Mouse (Mus musculus): ENCODE measurements around the gene Trpm3. TPM values are rescaled to one million over a fixed set of nuclear protein-coding genes. Genes with fewer than 3 reads are reported as not detected.
"Not testable (repeated sequence)": the region's sequence is repeated elsewhere in the genome, so short reads cannot be mapped to it uniquely, and the experiment has no call there.

Trpm3 gene
- polyA plus RNA-seq, 1 experiment from 2014 or later = 0.91 TPM

DNA sequence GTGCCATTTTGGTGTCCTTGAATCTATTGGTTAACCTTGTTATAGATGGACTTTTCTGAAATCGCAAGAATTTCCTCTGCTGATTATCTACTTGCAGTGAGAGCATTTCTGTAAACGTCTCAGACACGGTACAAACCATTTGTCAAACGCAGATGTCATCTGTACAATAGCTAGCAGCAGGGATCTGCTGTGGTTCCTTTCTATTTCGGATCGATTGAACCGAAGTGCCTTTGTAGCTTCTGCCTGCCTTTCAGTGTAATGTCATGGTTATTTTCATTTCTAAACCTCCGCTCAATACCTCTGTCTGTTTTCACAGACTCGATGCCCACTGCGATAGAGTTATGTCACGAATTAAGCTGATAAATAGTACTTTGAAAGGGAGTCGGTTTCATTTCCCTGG, 708.9 kb downstream of the Trpm3 start:
- no peak for ATAC-seq (replicated peaks; ENCODE audit: extremely low read depth, insufficient read depth, low FRiP score)
- H3K36me3 ChIP-seq (ENCODE audit: control insufficient read depth, insufficient read depth) = no peaks in the 10 kb centered on the region
- no peak overlapping the region for H3K27ac ChIP-seq (ENCODE audit: low read length)
- no peak overlapping the region for H3K4me3 ChIP-seq (ENCODE audit: low read length)
- no peaks in the 10 kb centered on the region for H3K4me1 ChIP-seq (ENCODE audit: control insufficient read depth, insufficient read depth, low read length)
- no peaks in the 10 kb centered on the region for H3K27me3 ChIP-seq (ENCODE audit: control insufficient read depth, insufficient read depth, low read length)
- 71% methylated on average over 12 of the region's 12 CpGs for WGBS
- H3K4me2 ChIP-seq (ENCODE audit: low read depth, low read length) = no peak overlapping the region
- no peaks in the 10 kb centered on the region for H3K9me3 ChIP-seq (replicated peaks; ENCODE audit: control insufficient read depth, low read length)
- no peak overlapping the region for H3K9ac ChIP-seq (ENCODE audit: low read length)

DNA sequence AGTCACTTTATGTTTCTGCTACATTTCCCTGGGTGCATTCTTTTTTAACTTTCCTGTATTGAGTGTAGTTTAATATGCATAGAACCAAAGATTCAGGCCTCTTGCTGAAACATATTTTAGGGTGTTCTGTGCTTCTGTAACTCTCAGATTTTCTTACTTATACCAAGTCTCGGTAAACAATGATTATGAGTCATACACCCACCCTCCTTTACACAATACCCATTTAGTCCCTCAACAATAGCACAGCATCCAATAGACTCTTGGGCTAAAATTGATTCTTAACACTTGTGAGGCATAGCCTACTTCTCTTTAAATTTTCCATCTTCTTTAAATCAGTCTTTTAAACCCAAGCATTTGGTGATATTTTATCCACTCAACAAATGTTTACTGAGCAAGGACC, 709.4 kb downstream of the Trpm3 start:
- H3K27ac ChIP-seq (ENCODE audit: low read length) = no peak overlapping the region
- 68% methylated on average over 1 of the region's 1 CpGs for WGBS
- H3K4me1 ChIP-seq (ENCODE audit: control insufficient read depth, insufficient read depth, low read length) = no peaks in the 10 kb centered on the region

DNA sequence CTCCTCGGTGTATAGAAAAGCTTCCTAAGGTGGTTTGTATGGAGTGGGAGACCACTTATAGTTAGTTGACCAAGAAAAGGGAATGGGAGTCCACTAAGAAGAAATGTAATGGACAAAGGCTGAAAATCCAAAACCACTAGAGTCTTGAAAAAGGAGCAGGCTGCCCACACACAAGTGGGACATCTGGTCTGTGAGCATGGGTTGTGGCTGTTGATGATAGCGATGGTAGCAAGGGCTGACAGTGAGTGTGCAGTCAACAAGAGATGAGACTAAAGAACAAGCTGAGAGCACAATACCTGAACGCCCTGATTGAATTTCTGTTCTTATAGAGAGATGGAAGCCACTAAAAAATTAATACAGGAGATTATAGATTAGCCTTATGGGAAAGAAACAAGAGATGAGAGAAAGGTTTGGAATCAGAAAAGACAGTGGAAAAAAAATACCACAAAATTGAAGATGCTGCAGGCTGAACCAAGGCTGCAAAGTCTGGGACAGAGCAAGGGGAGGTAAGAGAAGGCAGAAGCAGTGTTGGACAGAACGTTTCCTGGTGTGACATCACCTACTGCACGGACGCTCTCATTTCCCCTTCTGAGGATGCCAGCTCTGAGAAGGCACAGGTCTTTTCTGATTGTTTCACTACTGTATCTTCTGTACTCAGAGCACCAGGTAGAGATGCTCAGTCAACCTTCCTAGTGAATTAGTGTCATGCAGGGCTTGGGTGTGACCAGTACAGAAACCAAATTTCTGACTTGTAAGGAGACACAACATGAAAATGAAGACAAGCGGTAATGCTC, 710.1 kb downstream of the Trpm3 start:
- 73% methylated on average over 7 of the region's 7 CpGs for WGBS
- no peak for ATAC-seq (replicated peaks; ENCODE audit: extremely low read depth, insufficient read depth, low FRiP score)
- Histone ChIP-seq H3K4me2 (ENCODE audit: low read depth, low read length) (no peak overlapping the region), H3K4me1 (ENCODE audit: control insufficient read depth, insufficient read depth, low read length) (no peaks in the 10 kb centered on the region), H3K27ac (ENCODE audit: low read length) (no peak overlapping the region), H3K4me3 (ENCODE audit: low read length) (no peak overlapping the region), H3K36me3 (ENCODE audit: control insufficient read depth, insufficient read depth) (no peaks in the 10 kb centered on the region), H3K9me3 (replicated peaks; ENCODE audit: control insufficient read depth, low read length) (no peaks in the 10 kb centered on the region), H3K27me3 (ENCODE audit: control insufficient read depth, insufficient read depth, low read length) (no peaks in the 10 kb centered on the region), H3K9ac (ENCODE audit: low read length) (no peak overlapping the region)

More for the DNA sequence above, 709.4 kb downstream of the Trpm3 start:
- no peak overlapping the region for H3K9ac ChIP-seq (ENCODE audit: low read length)
- no peak overlapping the region for H3K4me2 ChIP-seq (ENCODE audit: low read depth, low read length)
- no peaks in the 10 kb centered on the region for H3K27me3 ChIP-seq (ENCODE audit: control insufficient read depth, insufficient read depth, low read length)
- ATAC-seq (replicated peaks; ENCODE audit: extremely low read depth, insufficient read depth, low FRiP score) = no peak
- H3K9me3 ChIP-seq (replicated peaks; ENCODE audit: control insufficient read depth, low read length) = no peaks in the 10 kb centered on the region
- no peaks in the 10 kb centered on the region for H3K36me3 ChIP-seq (ENCODE audit: control insufficient read depth, insufficient read depth)
- H3K4me3 ChIP-seq (ENCODE audit: low read length) = no peak overlapping the region

DNA sequence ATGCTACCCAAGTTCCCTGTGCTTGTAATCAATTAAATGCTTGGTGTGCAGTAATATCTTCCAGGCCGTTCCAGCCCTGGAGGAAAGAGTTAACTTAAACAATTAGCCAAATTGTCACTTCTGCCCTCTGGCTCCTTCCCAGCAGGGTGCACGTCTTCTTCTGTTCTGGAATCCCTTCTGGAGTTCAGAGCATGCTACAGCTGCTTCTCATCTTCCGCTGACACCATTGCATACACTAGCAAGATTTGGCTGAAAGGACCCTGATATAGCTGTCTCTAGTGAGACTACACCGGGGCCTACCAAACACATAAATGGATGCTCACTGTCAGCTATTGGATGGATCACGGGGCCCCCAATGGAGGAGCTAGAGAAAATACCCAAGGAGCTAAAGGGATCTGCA, 712.6 kb downstream of the Trpm3 start:
- ATAC-seq (replicated peaks; ENCODE audit: extremely low read depth, insufficient read depth, low FRiP score); H3K4me1 ChIP-seq (ENCODE audit: control insufficient read depth, insufficient read depth, low read length); H3K36me3 ChIP-seq (ENCODE audit: control insufficient read depth, insufficient read depth); H3K9ac ChIP-seq (ENCODE audit: low read length); H3K4me3 ChIP-seq (ENCODE audit: low read length); H3K4me2 ChIP-seq (ENCODE audit: low read depth, low read length); H3K27ac ChIP-seq (ENCODE audit: low read length); H3K9me3 ChIP-seq (replicated peaks; ENCODE audit: control insufficient read depth, low read length); H3K27me3 ChIP-seq (ENCODE audit: control insufficient read depth, insufficient read depth, low read length): not testable (repeated sequence)
- 66% methylated on average over 5 of the region's 5 CpGs for WGBS

DNA sequence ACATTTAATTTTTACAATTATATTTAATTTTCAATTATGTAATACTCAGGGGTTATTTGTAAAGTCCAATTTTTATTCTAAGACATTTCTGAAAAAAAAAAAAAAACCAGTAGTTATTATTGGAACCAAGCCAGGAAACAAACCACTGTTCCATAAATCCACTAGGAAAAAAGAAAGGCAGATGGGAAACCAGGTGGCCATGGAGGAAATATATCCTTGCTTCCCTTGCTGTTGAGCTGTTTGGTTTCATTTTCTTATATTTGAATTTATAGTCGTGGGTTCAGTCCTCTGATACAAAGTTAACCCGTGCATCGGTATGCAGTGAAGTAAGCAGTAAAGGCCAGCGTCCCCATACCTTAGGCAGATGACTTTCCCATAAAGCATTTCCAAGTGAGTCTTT, 720.8 kb downstream of the Trpm3 start:
- H3K9ac ChIP-seq (ENCODE audit: low read length) = no peak overlapping the region
- no peaks in the 10 kb centered on the region for H3K4me1 ChIP-seq (ENCODE audit: control insufficient read depth, insufficient read depth, low read length)
- no peak overlapping the region for H3K4me2 ChIP-seq (ENCODE audit: low read depth, low read length)
- 85% methylated on average over 4 of the region's 4 CpGs for WGBS
- H3K27me3 ChIP-seq (ENCODE audit: control insufficient read depth, insufficient read depth, low read length) = no peaks in the 10 kb centered on the region
- no peaks in the 10 kb centered on the region for H3K9me3 ChIP-seq (replicated peaks; ENCODE audit: control insufficient read depth, low read length)
- H3K4me3 ChIP-seq (ENCODE audit: low read length) = no peak overlapping the region
- H3K27ac ChIP-seq (ENCODE audit: low read length) = no peak overlapping the region
- ATAC-seq (replicated peaks; ENCODE audit: extremely low read depth, insufficient read depth, low FRiP score) = no peak
- H3K36me3 ChIP-seq (ENCODE audit: control insufficient read depth, insufficient read depth) = no peaks in the 10 kb centered on the region

DNA sequence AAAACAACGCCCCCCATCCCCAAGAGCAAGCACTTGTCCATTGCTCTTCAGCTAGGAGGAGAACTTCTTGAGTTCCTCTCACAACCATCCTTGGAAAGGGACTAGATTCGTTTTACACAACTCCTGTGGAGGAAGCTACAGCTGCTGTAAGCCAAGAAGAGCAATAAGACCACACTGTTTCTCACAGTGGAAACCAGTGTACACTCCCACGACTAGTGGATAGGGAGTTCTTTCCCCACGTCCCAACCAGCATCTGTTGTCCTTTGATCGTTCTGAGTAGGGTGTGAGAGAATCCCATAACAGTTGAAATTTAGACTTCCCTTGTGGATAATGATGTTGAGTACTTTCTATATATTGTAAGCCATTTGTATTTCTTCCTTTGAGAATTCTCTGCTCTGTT, 728.6 kb downstream of the Trpm3 start:
- H3K9ac ChIP-seq (ENCODE audit: low read length) = no peak overlapping the region
- H3K4me3 ChIP-seq (ENCODE audit: low read length) = no peak overlapping the region
- no peak for ATAC-seq (replicated peaks; ENCODE audit: extremely low read depth, insufficient read depth, low FRiP score)
- H3K9me3 ChIP-seq (replicated peaks; ENCODE audit: control insufficient read depth, low read length) = no peaks in the 10 kb centered on the region
- WGBS = 69% methylated on average over 5 of the region's 5 CpGs
- H3K4me2 ChIP-seq (ENCODE audit: low read depth, low read length) = no peak overlapping the region
- no peaks in the 10 kb centered on the region for H3K36me3 ChIP-seq (ENCODE audit: control insufficient read depth, insufficient read depth)
- no peak overlapping the region for H3K27ac ChIP-seq (ENCODE audit: low read length)
- no peaks in the 10 kb centered on the region for H3K4me1 ChIP-seq (ENCODE audit: control insufficient read depth, insufficient read depth, low read length)
- no peaks in the 10 kb centered on the region for H3K27me3 ChIP-seq (ENCODE audit: control insufficient read depth, insufficient read depth, low read length)

DNA sequence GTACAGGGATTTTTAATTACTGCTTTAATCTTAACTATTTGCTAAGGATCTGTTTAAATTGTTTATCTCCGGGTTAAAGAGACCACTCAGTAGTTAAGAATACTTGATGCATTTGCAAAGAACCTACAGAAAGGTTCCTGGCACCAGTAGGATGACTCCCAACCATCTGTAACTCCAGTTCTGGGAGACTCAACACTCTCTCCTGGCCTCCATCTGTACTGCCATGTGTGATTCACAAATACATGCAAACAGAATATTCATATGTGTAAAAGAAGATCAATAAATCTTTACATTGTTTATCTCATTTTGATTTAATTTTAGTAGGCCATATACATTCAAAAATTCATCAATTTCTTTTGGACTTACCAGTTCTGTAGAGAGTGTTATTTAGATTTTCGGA, 731.0 kb downstream of the Trpm3 start:
- ATAC-seq (replicated peaks; ENCODE audit: extremely low read depth, insufficient read depth, low FRiP score) = no peak
- no peak overlapping the region for H3K27ac ChIP-seq (ENCODE audit: low read length)
- H3K4me3 ChIP-seq (ENCODE audit: low read length) = no peak overlapping the region
- WGBS = 78% methylated on average over 2 of the region's 2 CpGs
- no peak overlapping the region for H3K9ac ChIP-seq (ENCODE audit: low read length)
- no peaks in the 10 kb centered on the region for H3K27me3 ChIP-seq (ENCODE audit: control insufficient read depth, insufficient read depth, low read length)
- H3K4me2 ChIP-seq (ENCODE audit: low read depth, low read length) = no peak overlapping the region
- H3K9me3 ChIP-seq (replicated peaks; ENCODE audit: control insufficient read depth, low read length) = no peaks in the 10 kb centered on the region
- H3K4me1 ChIP-seq (ENCODE audit: control insufficient read depth, insufficient read depth, low read length) = no peaks in the 10 kb centered on the region
- H3K36me3 ChIP-seq (ENCODE audit: control insufficient read depth, insufficient read depth) = no peaks in the 10 kb centered on the region

DNA sequence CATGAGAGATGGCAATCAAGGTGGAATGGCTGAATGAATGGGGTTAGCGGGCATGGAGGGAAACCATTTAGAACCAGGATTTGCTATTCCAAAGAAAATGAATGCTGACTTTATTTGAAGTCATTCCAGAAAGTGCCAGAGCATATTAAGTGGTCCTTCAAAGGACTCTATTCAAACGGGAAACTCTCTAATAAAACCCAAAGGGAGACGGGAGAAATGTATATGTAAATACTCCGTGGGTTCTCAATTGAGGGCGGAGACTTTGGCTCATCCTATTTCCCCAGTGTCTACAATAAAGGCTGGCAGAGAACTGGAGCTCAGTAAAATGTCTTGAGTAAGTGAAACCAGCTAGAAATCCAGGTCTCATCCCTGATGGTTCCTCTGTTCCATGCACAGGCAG, 733.6 kb downstream of the Trpm3 start:
- Histone ChIP-seq H3K9ac (ENCODE audit: low read length) (no peak overlapping the region), H3K27ac (ENCODE audit: low read length) (no peak overlapping the region), H3K4me1 (ENCODE audit: control insufficient read depth, insufficient read depth, low read length) (no peaks in the 10 kb centered on the region), H3K9me3 (replicated peaks; ENCODE audit: control insufficient read depth, low read length) (no peaks in the 10 kb centered on the region), H3K4me2 (ENCODE audit: low read depth, low read length) (no peak overlapping the region), H3K27me3 (ENCODE audit: control insufficient read depth, insufficient read depth, low read length) (no peaks in the 10 kb centered on the region), H3K36me3 (ENCODE audit: control insufficient read depth, insufficient read depth) (no peaks in the 10 kb centered on the region), H3K4me3 (ENCODE audit: low read length) (no peak overlapping the region)
- ATAC-seq (replicated peaks; ENCODE audit: extremely low read depth, insufficient read depth, low FRiP score) = no peak
- WGBS = 67% methylated on average over 5 of the region's 5 CpGs

DNA sequence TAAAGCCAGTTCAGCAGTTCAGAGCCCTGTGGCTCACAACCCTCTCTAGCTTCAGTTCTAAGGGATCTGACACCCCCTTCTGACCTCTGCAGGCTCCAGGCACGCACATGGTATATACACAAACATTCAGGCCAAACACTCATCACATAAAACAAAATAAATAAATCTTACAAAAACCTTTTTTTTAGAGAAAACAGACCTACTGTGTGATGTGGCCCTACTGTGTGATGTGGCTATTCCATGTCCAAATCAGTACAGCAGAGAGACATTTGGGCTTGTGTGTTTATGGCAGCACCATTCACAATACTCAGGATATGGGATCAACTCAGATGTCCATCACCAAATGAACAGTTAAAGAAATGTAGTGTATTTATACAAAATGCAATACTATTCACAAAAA, 741.4 kb downstream of the Trpm3 start:
- H3K36me3 ChIP-seq (ENCODE audit: control insufficient read depth, insufficient read depth) = no peaks in the 10 kb centered on the region
- no peak overlapping the region for H3K9ac ChIP-seq (ENCODE audit: low read length)
- no peak overlapping the region for H3K27ac ChIP-seq (ENCODE audit: low read length)
- H3K4me3 ChIP-seq (ENCODE audit: low read length) = no peak overlapping the region
- no peak for ATAC-seq (replicated peaks; ENCODE audit: extremely low read depth, insufficient read depth, low FRiP score)
- 60% methylated on average over 1 of the region's 1 CpGs for WGBS
- no peaks in the 10 kb centered on the region for H3K4me1 ChIP-seq (ENCODE audit: control insufficient read depth, insufficient read depth, low read length)
- H3K4me2 ChIP-seq (ENCODE audit: low read depth, low read length) = no peak overlapping the region
- H3K9me3 ChIP-seq (replicated peaks; ENCODE audit: control insufficient read depth, low read length) = no peaks in the 10 kb centered on the region
- no peaks in the 10 kb centered on the region for H3K27me3 ChIP-seq (ENCODE audit: control insufficient read depth, insufficient read depth, low read length)
